Mouse (Mus musculus) spleen, adult 2 months (tissue): ENCODE results near the gene Stard7.

Experiments used
- CTCF ChIP-seq: fragments of 200-500 bp; IDR thresholded peaks from 2 replicates; pipeline ENCODE4 v1.5.1; 2011; ENCODE audit warnings: mild to moderate bottlenecking, inconsistent platforms; ENCODE audit not compliant: insufficient read depth, insufficient read length, insufficient replicate concordance; ENCODE audit errors: extremely low read depth
- POLR2A ChIP-seq: fragments of 200-500 bp; IDR thresholded peaks from 2 replicates; pipeline ENCODE4 v1.6.1; 2011; ENCODE audit warnings: low read depth, low read length, inconsistent platforms

DNA sequence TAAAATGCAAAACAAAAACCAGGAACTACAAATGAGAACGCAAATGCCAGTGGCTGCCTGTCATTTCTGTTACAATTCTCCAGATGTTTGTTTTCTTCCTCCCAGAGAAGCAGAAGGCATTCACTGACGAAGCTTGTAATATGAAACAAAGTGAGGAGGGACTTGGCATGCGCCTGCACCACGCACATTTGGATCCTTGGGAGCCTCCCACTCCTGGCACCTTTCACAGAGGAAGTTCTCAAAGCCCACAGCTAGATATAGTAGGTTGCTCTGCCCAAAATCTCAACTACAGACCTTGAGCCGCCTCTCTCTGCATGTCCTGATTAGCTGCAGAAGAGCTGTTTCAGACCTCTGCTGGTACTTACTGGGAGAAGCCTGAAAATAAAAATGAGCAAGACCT is 10.7 kb upstream of the Stard7 start:
- TF ChIP-seq CTCF (no peak), POLR2A (no peak)
